Mouse (Mus musculus) kidney, adult 2 months (tissue): ENCODE measurements around the gene Eri3. TPM values are rescaled to one million over a fixed set of nuclear protein-coding genes. Genes with fewer than 3 reads are reported as not detected.
A peak's percentile ranks its signal among the peaks of the same experiment; 100 is the strongest.

Experiments used
- DNase-seq: peaks from one replicate; pipeline ENCODE4 v3.0.0; 2021
- H3K27ac ChIP-seq: fragments of 200-500 bp; 2 replicates; pipeline ENCODE4 v1.5.1; 2012; ENCODE audit warnings: low read depth, low read length, control low read depth, inconsistent platforms; ENCODE audit not compliant: insufficient read depth
- H3K27me3 ChIP-seq: fragments of 200-500 bp; replicated peaks from 2 replicates; pipeline ENCODE4 v1.6.1; 2012; ENCODE audit warnings: mild to moderate bottlenecking, moderate library complexity, low read length, inconsistent platforms; ENCODE audit not compliant: control insufficient read depth, insufficient read depth
- H3K36me3 ChIP-seq: fragments of 200-500 bp; 2 replicates; pipeline ENCODE4 v1.6.1; 2012; ENCODE audit warnings: mild to moderate bottlenecking, moderate library complexity, low read length, inconsistent platforms; ENCODE audit not compliant: control insufficient read depth, insufficient read depth
- H3K4me1 ChIP-seq: fragments of 200-500 bp; 2 replicates; pipeline ENCODE4 v1.6.1; 2011; ENCODE audit warnings: low read length; ENCODE audit not compliant: control insufficient read depth, insufficient read depth
- H3K4me3 ChIP-seq: fragments of 200-500 bp; 2 replicates; pipeline ENCODE4 v1.5.1; 2011; ENCODE audit warnings: mild to moderate bottlenecking, low read depth, low read length, control low read depth; ENCODE audit not compliant: insufficient read depth
- CTCF ChIP-seq: fragments of 200-500 bp; conservative IDR thresholded peaks from 2 replicates; pipeline ENCODE4 v1.5.1; 2011; ENCODE audit warnings: low read depth, mild to moderate bottlenecking, control low read depth, low read length, moderate library complexity, mixed read lengths; ENCODE audit not compliant: insufficient read depth, insufficient read length
- POLR2A ChIP-seq: fragments of 200-500 bp; IDR thresholded peaks from one replicate; pipeline ENCODE4 v1.6.1; 2011; ENCODE audit warnings: low read depth, low read length, control low read depth
- WGBS: fragments of 180-500 bp; shearing (Covaris S2); methylation state at CpG from one replicate; pipeline ENCODE4 v1.1.7; 2018; 5-methylcytosine and 5-hydroxymethylcytosine counted together
- polyA plus RNA-seq: library from polyadenylated mRNA; depleted of rRNA; stranded (reverse); fragments of >200 nt; gene quantifications from 2 replicates; pipeline ENCODE4 v1.2.3, GENCODE M21; 2012

The Eri3 gene
- polyA plus RNA-seq, 1 experiment, result 73.0 TPM

DNA sequence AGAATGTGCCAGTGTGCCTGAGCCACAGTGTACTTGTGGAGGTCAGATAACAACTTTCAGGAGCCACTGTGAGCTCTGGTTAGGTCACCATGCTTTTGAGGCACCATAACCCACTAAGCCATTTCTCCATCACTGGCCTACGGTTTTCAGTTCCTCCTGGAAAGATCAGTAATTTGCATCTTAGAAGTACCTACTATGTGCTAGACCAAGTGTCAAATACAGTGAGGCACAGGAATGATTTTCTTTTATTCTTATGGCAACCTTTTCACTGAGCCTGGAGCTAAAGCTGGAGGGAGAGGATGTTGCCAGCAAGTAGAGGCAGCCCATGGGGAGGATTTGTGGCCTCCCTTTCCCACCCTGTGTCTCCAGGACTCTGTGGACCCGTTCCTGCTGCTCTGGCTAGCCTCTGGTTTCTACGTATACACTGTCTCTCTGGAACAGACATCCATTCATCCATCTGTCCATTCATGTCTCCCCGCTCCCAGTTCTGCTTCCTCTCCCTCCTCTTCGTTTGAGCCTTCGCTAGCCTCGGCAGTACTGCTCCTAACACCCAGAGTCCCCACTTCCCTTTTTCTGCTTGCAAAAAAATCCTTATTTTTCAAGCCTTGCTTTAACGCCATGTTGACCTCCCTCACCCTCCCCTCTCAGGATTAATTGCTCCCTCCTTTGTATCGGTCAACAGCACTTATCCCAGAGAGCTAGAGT, 14.5 kb upstream of the Eri3 start:
- Histone ChIP-seq H3K4me3 (no peak overlapping the region), H3K27ac (no peak overlapping the region), H3K4me1 (no peaks in the 10 kb centered on the region), H3K36me3 (no peaks in the 10 kb centered on the region), H3K27me3 (no peaks in the 10 kb centered on the region)
- no peak for TF ChIP-seq POLR2A
- no peak for TF ChIP-seq CTCF
- WGBS, result 67% methylated on average over 9 of the region's 9 CpGs
- no peak for DNase-seq

DNA sequence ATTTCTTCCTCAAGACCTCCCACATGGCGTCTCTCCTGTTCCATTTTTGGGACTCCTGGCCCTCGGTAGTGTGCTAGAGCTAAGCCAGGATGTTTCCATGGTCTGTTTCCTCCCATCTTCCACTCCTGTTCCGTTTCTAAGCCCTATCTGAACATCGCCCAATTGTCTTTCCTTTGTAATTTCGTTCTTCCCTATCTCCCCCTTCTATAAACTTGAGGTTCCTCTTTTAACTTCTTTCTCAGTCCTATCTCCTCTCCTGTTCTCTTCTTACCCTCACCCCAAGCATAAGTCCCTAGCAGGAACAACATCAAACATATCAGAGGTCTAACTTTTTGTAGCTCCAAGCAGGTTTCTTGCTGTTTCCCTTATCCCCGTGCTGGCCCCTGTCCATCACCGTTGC, 13.2 kb upstream of the Eri3 start:
- no peak overlapping the region for H3K4me3 ChIP-seq
- H3K36me3 ChIP-seq, result no peaks in the 10 kb centered on the region
- no peak for DNase-seq
- TF ChIP-seq CTCF (no peak), POLR2A (no peak)
- 78% methylated on average over 7 of the region's 7 CpGs for WGBS
- no peak overlapping the region for H3K27ac ChIP-seq
- H3K4me1 ChIP-seq, result no peaks in the 10 kb centered on the region
- H3K27me3 ChIP-seq, result no peaks in the 10 kb centered on the region

GRCm38 (mm10) chr4:117539329-117539980, 10.7 kb upstream of the Eri3 start:
- H3K27me3 ChIP-seq, result no peaks in the 10 kb centered on the region
- DNase-seq, result no peak
- no peaks in the 10 kb centered on the region for H3K36me3 ChIP-seq
- H3K4me3 ChIP-seq, result no peak overlapping the region
- 64% methylated on average over 8 of the region's 8 CpGs for WGBS
- no peak for TF ChIP-seq CTCF
- TF ChIP-seq POLR2A, result no peak
- no peak overlapping the region for H3K27ac ChIP-seq
- H3K4me1 ChIP-seq, result no peaks in the 10 kb centered on the region

GRCm38 (mm10) chr4:117540571-117540970, 9.6 kb upstream of the Eri3 start:
- no peaks in the 10 kb centered on the region for H3K4me1 ChIP-seq
- no peaks in the 10 kb centered on the region for H3K27me3 ChIP-seq
- H3K4me3 ChIP-seq, result no peak overlapping the region
- 53% methylated on average over 5 of the region's 5 CpGs for WGBS
- DNase-seq, result peak; percentile 75
- H3K36me3 ChIP-seq, result no peaks in the 10 kb centered on the region
- TF ChIP-seq CTCF, result no peak
- no peak for TF ChIP-seq POLR2A
- H3K27ac ChIP-seq, result no peak overlapping the region

DNA sequence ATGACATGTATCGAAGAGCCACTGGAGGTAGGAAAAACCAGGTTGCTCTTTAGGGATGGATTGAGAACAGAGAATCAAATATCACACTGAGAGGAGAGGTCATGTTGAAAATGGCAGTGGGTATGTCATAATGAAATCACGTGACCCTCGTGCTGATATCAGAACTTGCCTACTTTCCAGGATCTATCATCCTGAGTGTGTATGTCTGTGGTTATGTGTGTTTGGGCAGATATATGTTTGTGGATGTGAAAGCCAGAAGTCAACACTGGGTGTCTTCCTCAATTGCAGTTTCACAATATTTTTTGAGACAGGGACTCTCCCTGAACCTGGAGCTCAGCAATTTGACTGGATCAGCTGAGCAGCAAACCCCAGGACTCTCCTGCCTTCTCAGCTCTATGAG, 4.7 kb upstream of the Eri3 start:
- no peak overlapping the region for H3K27ac ChIP-seq
- no peaks in the 10 kb centered on the region for H3K36me3 ChIP-seq
- no peak overlapping the region for H3K4me3 ChIP-seq
- H3K4me1 ChIP-seq, result no peaks in the 10 kb centered on the region
- H3K27me3 ChIP-seq, result no peaks in the 10 kb centered on the region
- DNase-seq, result no peak
- TF ChIP-seq POLR2A (no peak), CTCF (no peak)
- WGBS, result 88% methylated on average over 3 of the region's 3 CpGs

- 81% methylated on average over 6 of the region's 6 CpGs for WGBS
- TF ChIP-seq POLR2A, result no peak
- no peak for TF ChIP-seq CTCF
These were observed 3.5 kb upstream of the Eri3 start for GRCm38 (mm10) chr4:117546616-117547015.

DNA sequence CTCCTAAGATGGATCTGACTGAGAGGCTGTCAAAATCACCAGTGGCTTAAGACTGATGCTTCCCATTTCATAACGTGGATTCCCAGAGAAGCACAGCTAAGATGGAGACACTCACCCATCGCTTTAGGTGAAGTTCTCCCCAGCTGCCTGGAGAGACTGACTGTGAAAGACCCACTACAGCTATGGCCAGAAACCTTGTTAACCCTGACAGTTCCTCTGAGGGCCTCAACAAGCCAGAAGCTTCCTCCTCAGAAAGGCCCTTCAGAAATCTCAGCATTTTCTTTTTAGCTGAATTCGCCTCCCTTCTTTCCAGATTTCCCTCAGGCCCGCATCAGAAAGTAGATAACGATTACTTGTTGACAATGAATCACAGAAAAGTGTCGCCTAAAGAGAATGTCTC, 589 bp upstream of the Eri3 start:
- H3K4me3 ChIP-seq, result no peak overlapping the region
- TF ChIP-seq CTCF (no peak), POLR2A (no peak)
- H3K4me1 ChIP-seq, result peaks cover 13% of the 10 kb centered on the region
- H3K27me3 ChIP-seq, result no peaks in the 10 kb centered on the region
- 51% methylated on average over 6 of the region's 6 CpGs for WGBS
- H3K36me3 ChIP-seq, result no peaks in the 10 kb centered on the region
- H3K27ac ChIP-seq, result no peak overlapping the region
- DNase-seq, result no peak

More at GRCm38 (mm10) chr4:117546616-117547015, 3.5 kb upstream of the Eri3 start:
- H3K4me1 ChIP-seq, result peaks cover 7% of the 10 kb centered on the region
- H3K36me3 ChIP-seq, result no peaks in the 10 kb centered on the region
- no peak overlapping the region for H3K27ac ChIP-seq
- no peaks in the 10 kb centered on the region for H3K27me3 ChIP-seq
- DNase-seq, result no peak
- H3K4me3 ChIP-seq, result no peak overlapping the region
